Mouse (Mus musculus): ENCODE data around the gene Mecp2. TPM values are rescaled to one million over a fixed set of nuclear protein-coding genes. Genes with fewer than 3 reads are reported as not detected.
A peak's percentile ranks its signal among the peaks of the same experiment; 100 is the strongest.

The Mecp2 gene
- polyA plus RNA-seq, 1 experiment from 2014 or later, result 12.8 TPM

DNA sequence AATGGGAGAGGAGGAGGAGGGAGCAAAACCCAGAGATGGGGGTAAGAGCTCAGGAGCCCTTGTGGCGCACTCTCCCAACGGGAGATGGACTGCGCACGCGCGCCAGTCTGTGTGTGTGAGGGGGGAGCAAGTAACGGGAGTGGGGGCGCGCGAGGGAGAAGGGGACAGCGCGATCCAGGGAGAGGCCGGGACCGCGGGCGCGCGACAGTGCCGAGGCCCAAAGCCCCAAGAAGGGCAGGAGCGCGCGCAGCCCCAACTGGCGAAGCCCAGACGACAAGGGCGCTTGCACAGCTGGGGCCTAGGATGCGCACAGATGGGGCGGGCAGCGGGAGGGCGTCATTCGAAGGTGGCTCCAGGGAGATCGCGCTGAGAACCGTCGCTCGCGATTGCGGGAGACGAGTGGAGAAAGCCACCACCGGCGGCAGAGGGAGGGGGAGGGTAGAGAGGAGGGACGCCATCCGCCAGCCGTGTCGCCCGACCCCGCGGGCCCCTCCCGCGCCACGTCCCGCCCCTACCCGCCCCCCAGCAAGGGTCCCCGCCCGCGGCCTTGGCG lies 50.1 kb downstream of the Mecp2 start:
- peak overlapping the region; percentile 64 for H3K4me2 ChIP-seq (replicated peaks)
- peaks cover 11% of the 10 kb centered on the region; the same call in 1 of the 2 replicates for H3K4me1 ChIP-seq
- H3K4me3 ChIP-seq, result peak overlapping the region; percentile 59
- H3K36me3 ChIP-seq, result no peaks in the 10 kb centered on the region
- 10% methylated on average over 38 of the region's 56 CpGs for WGBS
- H3K9me3 ChIP-seq, result no peaks in the 10 kb centered on the region
- H3K27me3 ChIP-seq, result peaks cover 15% of the 10 kb centered on the region; the same call in 1 of the 2 replicates
- peak; percentile 70 for ATAC-seq (ENCODE audit: low FRiP score, low read depth)
- peak overlapping the region; percentile 77 for H3K9ac ChIP-seq
- H3K27ac ChIP-seq, result peak overlapping the region; percentile 93

- ATAC-seq (ENCODE audit: low FRiP score, low read depth), result no peak
- 18% methylated on average over 17 of the region's 17 CpGs for WGBS
- Histone ChIP-seq H3K27me3 (peaks cover 15% of the 10 kb centered on the region; the same call in 1 of the 2 replicates), H3K4me3 (peak overlapping the region; percentile 59), H3K36me3 (no peaks in the 10 kb centered on the region), H3K27ac (peak overlapping the region; percentile 93; the same call in 1 of the 2 replicates), H3K4me1 (peaks cover 11% of the 10 kb centered on the region; the same call in 1 of the 2 replicates), H3K9me3 (no peaks in the 10 kb centered on the region), H3K9ac (peak overlapping the region; percentile 77), H3K4me2 (replicated peaks) (peak overlapping the region; percentile 64)
Measured at GRCm38 (mm10) chrX:74084276-74084837, 50.8 kb downstream of the Mecp2 start.

DNA sequence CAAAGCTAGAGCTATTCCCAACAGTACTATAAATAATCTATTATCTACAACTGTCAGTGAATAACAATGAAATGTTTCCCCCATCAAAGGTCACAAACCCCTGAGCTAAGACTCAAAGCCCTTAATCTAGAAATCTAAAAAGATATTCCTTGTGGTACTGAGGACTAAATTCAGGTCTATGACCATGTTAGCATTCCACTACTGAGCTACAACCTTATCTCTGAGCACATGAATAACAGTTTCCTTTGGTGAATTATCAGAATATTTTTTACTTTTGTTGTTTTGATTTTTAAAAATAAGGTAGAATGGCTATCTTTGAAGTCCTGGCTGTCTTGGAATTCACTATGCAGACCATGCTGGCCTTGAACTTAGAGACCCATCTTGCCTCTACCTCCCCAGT lies 64.4 kb downstream of the Mecp2 start:
- Histone ChIP-seq H3K9me3 (no peaks in the 10 kb centered on the region), H3K9ac (no peak overlapping the region), H3K27ac (no peak overlapping the region), H3K4me3 (no peak overlapping the region), H3K4me2 (replicated peaks) (no peak overlapping the region), H3K27me3 (no peaks in the 10 kb centered on the region), H3K4me1 (no peaks in the 10 kb centered on the region), H3K36me3 (peaks cover 3% of the 10 kb centered on the region)
- no peak for ATAC-seq (ENCODE audit: low FRiP score, low read depth)

DNA sequence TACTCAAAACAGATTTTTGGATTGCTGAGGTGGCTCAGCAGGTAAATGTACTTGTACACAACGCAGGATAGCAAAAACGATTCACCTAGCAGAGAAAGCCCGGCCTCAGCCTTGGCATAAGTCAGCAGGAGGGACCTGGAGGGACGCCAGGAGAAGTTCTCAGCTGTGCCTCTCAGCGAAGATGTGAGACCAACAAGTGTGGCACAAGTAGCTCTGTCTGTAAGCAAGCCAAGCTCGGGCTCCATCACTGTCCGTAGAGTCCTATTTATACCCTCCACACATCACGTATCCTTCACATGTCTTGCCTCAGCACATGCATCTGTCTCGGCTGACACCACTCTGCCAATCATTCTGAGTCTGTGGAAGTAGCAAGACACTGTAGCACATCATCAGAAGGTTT lies 67.3 kb downstream of the Mecp2 start:
- no peak for ATAC-seq (ENCODE audit: low FRiP score, low read depth)
- Histone ChIP-seq H3K9ac (no peak overlapping the region), H3K4me3 (no peak overlapping the region), H3K27ac (no peak overlapping the region), H3K4me2 (replicated peaks) (no peak overlapping the region), H3K36me3 (no peaks in the 10 kb centered on the region; the same call in 1 of the 2 replicates), H3K4me1 (no peaks in the 10 kb centered on the region), H3K27me3 (no peaks in the 10 kb centered on the region), H3K9me3 (no peaks in the 10 kb centered on the region)
- 84% methylated on average over 9 of the region's 9 CpGs for WGBS

- H3K4me1 ChIP-seq, result no peaks in the 10 kb centered on the region
- no peak overlapping the region for H3K4me2 ChIP-seq (replicated peaks)
- no peak overlapping the region for H3K9ac ChIP-seq
- H3K9me3 ChIP-seq, result no peaks in the 10 kb centered on the region
- ATAC-seq (ENCODE audit: low FRiP score, low read depth), result no peak
- no peaks in the 10 kb centered on the region; the same call in 1 of the 2 replicates for H3K27me3 ChIP-seq
- H3K27ac ChIP-seq, result no peak overlapping the region
- no peaks in the 10 kb centered on the region for H3K36me3 ChIP-seq
- WGBS, result 64% methylated on average over 1 of the region's 1 CpGs
- H3K4me3 ChIP-seq, result no peak overlapping the region
Measured at GRCm38 (mm10) chrX:74045107-74045506, 90.1 kb downstream of the Mecp2 start.

- H3K27me3 ChIP-seq, result no peaks in the 10 kb centered on the region; the same call in 1 of the 2 replicates
- WGBS, result 81% methylated on average over 5 of the region's 5 CpGs
- H3K4me1 ChIP-seq, result no peaks in the 10 kb centered on the region
- H3K9me3 ChIP-seq, result no peaks in the 10 kb centered on the region
- no peak for ATAC-seq (ENCODE audit: low FRiP score, low read depth)
- no peak overlapping the region for H3K4me3 ChIP-seq
- H3K4me2 ChIP-seq (replicated peaks), result no peak overlapping the region
- H3K27ac ChIP-seq, result no peak overlapping the region
- no peak overlapping the region for H3K9ac ChIP-seq
- peaks cover 26% of the 10 kb centered on the region for H3K36me3 ChIP-seq
Measured at GRCm38 (mm10) chrX:74037702-74038375, 97.3 kb downstream of the Mecp2 start.

DNA sequence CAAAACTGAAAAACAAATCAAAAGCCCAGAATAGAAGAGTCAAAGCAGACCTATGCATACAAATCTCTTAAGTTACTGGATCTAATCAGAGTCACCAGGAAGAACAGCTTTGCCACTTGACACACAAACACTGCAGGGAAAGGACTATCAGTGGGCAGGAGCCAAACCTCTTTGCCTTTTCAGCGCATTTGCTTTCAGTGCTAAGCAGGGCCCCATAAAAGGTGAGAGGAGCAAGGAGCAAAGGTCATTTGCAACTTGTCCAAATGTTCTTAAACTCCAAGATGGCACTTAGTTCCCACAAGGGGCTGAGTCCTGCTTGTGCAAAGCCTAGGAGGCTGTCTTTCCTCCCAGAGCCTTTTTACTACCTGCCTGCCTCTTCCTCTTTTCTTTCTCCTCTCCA lies 105.2 kb downstream of the Mecp2 start:
- Histone ChIP-seq H3K4me3 (no peak overlapping the region), H3K36me3 (peaks cover 6% of the 10 kb centered on the region), H3K9me3 (no peaks in the 10 kb centered on the region), H3K27ac (no peak overlapping the region), H3K27me3 (peaks cover 8% of the 10 kb centered on the region; the same call in 1 of the 2 replicates), H3K4me2 (replicated peaks) (no peak overlapping the region), H3K4me1 (no peaks in the 10 kb centered on the region), H3K9ac (no peak overlapping the region)
- ATAC-seq (ENCODE audit: low FRiP score, low read depth), result no peak
- WGBS, result 57% methylated on average over 1 of the region's 1 CpGs

DNA sequence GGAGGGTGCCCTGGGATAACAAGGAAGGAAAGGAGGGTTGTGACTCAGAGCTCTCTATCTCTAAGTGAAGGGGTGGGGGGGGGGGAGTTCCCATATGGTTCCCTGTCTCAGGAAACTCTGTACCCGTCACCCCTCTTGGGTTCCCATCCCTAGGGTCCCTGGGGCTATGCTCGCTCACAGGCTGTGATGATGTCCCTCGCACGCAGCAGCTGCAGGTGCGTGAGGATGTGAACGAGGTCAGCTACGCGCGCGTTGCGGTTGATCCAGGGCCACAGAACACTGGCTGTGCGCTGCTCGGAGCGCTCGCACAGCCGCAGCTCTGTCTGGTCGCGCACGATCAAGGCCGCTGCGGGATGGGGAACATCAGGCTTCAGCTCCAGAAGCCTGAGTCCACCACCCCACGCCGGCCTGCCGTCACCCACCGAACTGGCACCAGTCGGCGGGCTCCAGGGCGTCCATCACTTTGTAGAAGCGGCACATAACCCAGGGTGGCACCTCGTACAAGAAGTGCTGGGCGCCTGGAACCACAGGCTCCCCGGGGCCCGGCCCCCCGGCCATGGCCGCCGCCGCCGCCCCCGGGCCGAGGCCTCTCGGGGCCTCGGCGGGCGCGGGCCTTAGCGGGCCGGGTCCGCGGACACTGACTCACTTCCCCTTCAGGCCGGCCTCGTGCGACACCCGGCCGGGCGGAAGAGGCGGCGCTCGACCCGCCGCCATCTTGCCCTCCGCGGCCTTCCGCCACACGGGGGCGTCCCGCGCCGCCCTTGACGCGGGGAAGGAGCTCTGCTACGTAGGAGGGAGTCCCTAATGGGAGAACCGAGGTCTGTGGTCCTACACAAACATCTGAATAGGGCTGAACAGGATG lies 111.7 kb downstream of the Mecp2 start, which contains the start of gene Irak1:
TSS of gene Irak1 (minus strand) at position 731 of the 862 bp plus-strand sequence.
- peak within 1 kb of the TSS; percentile 65 for H3K27ac ChIP-seq
- peaks cover 11% of the 10 kb centered on the region for H3K36me3 ChIP-seq
- peak; percentile 89 for ATAC-seq (ENCODE audit: low FRiP score, low read depth)
- H3K9me3 ChIP-seq, result no peaks in the 10 kb centered on the region
- peak within 1 kb of the TSS; percentile 85 for H3K9ac ChIP-seq
- H3K27me3 ChIP-seq, result peaks cover 23% of the 10 kb centered on the region; the same call in 1 of the 2 replicates
- WGBS, result 14% methylated on average over 72 of the region's 72 CpGs
- peaks cover 5% of the 10 kb centered on the region; the same call in 1 of the 2 replicates for H3K4me1 ChIP-seq
- H3K4me2 ChIP-seq (replicated peaks), result peak within 1 kb of the TSS; percentile 68
- H3K4me3 ChIP-seq, result peak within 1 kb of the TSS; percentile 60

GRCm38 (mm10) chrX:74022795-74023187 lies 112.4 kb downstream of the Mecp2 start:
- peaks cover 21% of the 10 kb centered on the region; the same call in 1 of the 2 replicates for H3K27me3 ChIP-seq
- no peaks in the 10 kb centered on the region for H3K9me3 ChIP-seq
- WGBS, result 39% methylated on average over 6 of the region's 6 CpGs
- peak overlapping the region; percentile 60 for H3K4me3 ChIP-seq
- no peak for ATAC-seq (ENCODE audit: low FRiP score, low read depth)
- H3K4me1 ChIP-seq, result peaks cover 5% of the 10 kb centered on the region; the same call in 1 of the 2 replicates
- peak overlapping the region; percentile 85 for H3K9ac ChIP-seq
- H3K27ac ChIP-seq, result no peak overlapping the region
- peak overlapping the region; percentile 68 for H3K4me2 ChIP-seq (replicated peaks)
- H3K36me3 ChIP-seq, result peaks cover 14% of the 10 kb centered on the region

DNA sequence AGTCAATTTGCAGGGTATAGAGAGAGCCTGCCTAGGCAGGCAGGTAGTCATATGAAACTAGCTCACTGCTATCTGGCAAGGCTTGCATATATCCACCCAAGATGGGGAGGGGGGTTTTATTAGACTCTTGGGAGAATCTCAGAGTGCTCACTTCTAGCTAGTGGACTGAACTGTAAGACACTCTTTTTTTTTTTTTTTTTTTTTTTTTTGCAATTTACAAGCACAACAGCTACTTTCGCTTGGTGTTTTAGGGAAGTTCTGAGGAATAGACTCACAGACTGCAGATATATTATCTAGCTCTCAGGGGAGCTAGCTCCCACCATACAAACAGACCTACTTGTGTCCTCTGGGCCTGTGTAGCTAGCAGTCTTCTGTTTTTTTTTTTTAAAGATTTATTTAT lies 120.6 kb downstream of the Mecp2 start:
- Histone ChIP-seq H3K9me3 (no peaks in the 10 kb centered on the region), H3K27ac (no peak overlapping the region), H3K4me2 (replicated peaks) (no peak overlapping the region), H3K4me3 (no peak overlapping the region), H3K4me1 (no peaks in the 10 kb centered on the region), H3K36me3 (peaks cover 19% of the 10 kb centered on the region), H3K27me3 (no peaks in the 10 kb centered on the region), H3K9ac (no peak overlapping the region)
- WGBS, result 85% methylated on average over 1 of the region's 1 CpGs
- no peak for ATAC-seq (ENCODE audit: low FRiP score, low read depth)

DNA sequence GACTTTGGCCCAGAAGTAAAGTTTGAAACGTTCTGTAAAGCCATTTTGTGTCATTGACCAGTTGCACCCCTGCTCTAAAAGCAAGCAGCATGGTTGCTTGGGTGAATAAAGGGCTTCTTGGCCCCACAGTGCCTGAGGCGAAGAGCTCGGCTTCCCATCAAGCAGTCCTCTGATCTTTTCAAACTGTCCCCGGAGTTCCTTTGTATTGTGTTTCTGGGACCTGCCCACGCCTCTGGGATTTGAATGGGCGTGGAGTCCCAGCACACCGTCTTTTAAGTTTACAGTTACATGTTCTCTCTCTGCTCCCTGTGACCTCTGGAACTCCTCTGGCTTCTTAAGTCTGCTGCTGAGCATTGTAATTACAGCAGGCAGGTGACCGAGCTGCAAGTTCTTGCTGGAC lies 127.1 kb downstream of the Mecp2 start:
- H3K36me3 ChIP-seq, result no peaks in the 10 kb centered on the region
- WGBS, result 49% methylated on average over 8 of the region's 8 CpGs
- no peak overlapping the region for H3K9ac ChIP-seq
- no peak for ATAC-seq (ENCODE audit: low FRiP score, low read depth)
- H3K4me1 ChIP-seq, result no peaks in the 10 kb centered on the region
- H3K9me3 ChIP-seq, result no peaks in the 10 kb centered on the region
- H3K27ac ChIP-seq, result no peak overlapping the region
- H3K4me3 ChIP-seq, result no peak overlapping the region
- H3K4me2 ChIP-seq (replicated peaks), result no peak overlapping the region
- no peaks in the 10 kb centered on the region for H3K27me3 ChIP-seq

- 87% methylated on average over 21 of the region's 21 CpGs for WGBS
- Histone ChIP-seq H3K4me2 (replicated peaks) (no peak overlapping the region), H3K4me1 (no peaks in the 10 kb centered on the region), H3K36me3 (no peaks in the 10 kb centered on the region), H3K4me3 (no peak overlapping the region), H3K27me3 (no peaks in the 10 kb centered on the region), H3K9ac (no peak overlapping the region), H3K9me3 (no peaks in the 10 kb centered on the region), H3K27ac (no peak overlapping the region)
- no peak for ATAC-seq (ENCODE audit: low FRiP score, low read depth)
Measured at GRCm38 (mm10) chrX:74006401-74006800, 128.8 kb downstream of the Mecp2 start.
